Mouse (Mus musculus): Measurements from ENCODE around the gene Il17a. TPM values are rescaled to one million over a fixed set of nuclear protein-coding genes. Genes with fewer than 3 reads are reported as not detected.
"Not testable (repeated sequence)": the region's sequence is repeated elsewhere in the genome, so short reads cannot be mapped to it uniquely, and the experiment has no call there.

Il17a gene
- polyA plus RNA-seq, 1 experiment from 2014 or later = not detected

- ATAC-seq (ENCODE audit: low read depth); H3K27me3 ChIP-seq (ENCODE audit: control insufficient read depth, insufficient read depth, low read depth, low read length); H3K4me2 ChIP-seq (ENCODE audit: low read depth, low read length); H3K9me3 ChIP-seq (ENCODE audit: control insufficient read depth, low read length); H3K27ac ChIP-seq (ENCODE audit: low read length); H3K4me1 ChIP-seq (replicated peaks; ENCODE audit: control insufficient read depth, insufficient read depth, low read length); H3K9ac ChIP-seq (ENCODE audit: low read length); H3K4me3 ChIP-seq (ENCODE audit: low read length); H3K36me3 ChIP-seq (ENCODE audit: control insufficient read depth, insufficient read depth, low read length): not testable (repeated sequence)
- WGBS = 80% methylated on average over 4 of the region's 4 CpGs
Observed at GRCm38 (mm10) chr1:20774026-20774730, 43.5 kb downstream of the Il17a start.

- 68% methylated on average over 2 of the region's 2 CpGs for WGBS
Observed at GRCm38 (mm10) chr1:20778366-20778765, 47.7 kb downstream of the Il17a start.

More at GRCm38 (mm10) chr1:20778366-20778765, 47.7 kb downstream of the Il17a start:
- no peaks in the 10 kb centered on the region for H3K9me3 ChIP-seq (ENCODE audit: control insufficient read depth, low read length)
- no peaks in the 10 kb centered on the region for H3K4me1 ChIP-seq (replicated peaks; ENCODE audit: control insufficient read depth, insufficient read depth, low read length)
- no peak overlapping the region for H3K4me3 ChIP-seq (ENCODE audit: low read length)
- no peak overlapping the region for H3K4me2 ChIP-seq (ENCODE audit: low read depth, low read length)
- H3K27ac ChIP-seq (ENCODE audit: low read length) = no peak overlapping the region
- no peaks in the 10 kb centered on the region for H3K27me3 ChIP-seq (ENCODE audit: control insufficient read depth, insufficient read depth, low read depth, low read length)
- H3K9ac ChIP-seq (ENCODE audit: low read length) = no peak overlapping the region
- ATAC-seq (ENCODE audit: low read depth) = no peak
- H3K36me3 ChIP-seq (ENCODE audit: control insufficient read depth, insufficient read depth, low read length) = no peaks in the 10 kb centered on the region

MicroRNA genes within 50 kb of the gene (microRNA counts, 519-probe panel; counts per million panel counts)
- 2,806 counts per million, percentile 52 among the panel's probes with 10 or more counts for microRNA mmu-miR-133b

Small RNAs within 50 kb of the gene (microRNA-seq; reads per million reads assigned to microRNA genes)
- gene Mir133b = 4.1 reads per million, percentile 16 among the genes with 10 or more reads in this experiment

Other genes with a start within 250 kb of the Il17a start
- gene Pkhd1, start 112.8 kb upstream of the Il17a start, polyA plus RNA-seq (2015; fragmentation: Nextera tagmentation; extraction: Ambion mirVana) = 0.80 and 0.85 TPM in 2 replicates
- not detected in 2 replicates for gene Il17f, start 59.7 kb downstream of the Il17a start, polyA plus RNA-seq (2015; fragmentation: Nextera tagmentation; extraction: Ambion mirVana)
- 157 and 165 TPM in 2 replicates for gene Mcm3, start 89.4 kb downstream of the Il17a start, polyA plus RNA-seq (2015; fragmentation: Nextera tagmentation; extraction: Ambion mirVana)
- gene Paqr8, start 159.7 kb downstream of the Il17a start, polyA plus RNA-seq (2015; fragmentation: Nextera tagmentation; extraction: Ambion mirVana) = 4.4 and 5.5 TPM in 2 replicates
- 8.1 and 9.9 TPM in 2 replicates for gene Efhc1, start 220.7 kb downstream of the Il17a start, polyA plus RNA-seq (2015; fragmentation: Nextera tagmentation; extraction: Ambion mirVana)